11 mouse cellular contexts compared by ENCODE assay signal in the genomic region with DNA sequence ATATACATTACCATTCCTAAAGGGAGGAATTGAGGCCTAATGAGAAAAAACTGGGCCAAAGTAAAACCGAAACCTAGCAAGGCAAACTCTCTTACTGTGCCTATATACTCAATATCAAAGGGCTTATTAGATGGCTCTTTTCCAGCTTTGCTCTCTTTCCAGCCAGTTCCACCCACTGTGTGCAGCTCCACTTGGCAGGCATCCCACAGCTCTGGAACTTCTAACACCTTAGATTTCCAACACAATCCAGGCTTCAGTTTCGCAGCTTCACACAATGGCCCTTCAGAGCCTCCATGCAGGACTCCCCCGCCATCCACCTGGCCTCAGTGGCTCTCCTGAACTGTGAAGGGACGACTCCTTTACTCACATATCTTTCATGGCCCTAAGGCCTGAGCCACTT. TPM values are rescaled to one million over a fixed set of nuclear protein-coding genes. Genes with fewer than 3 reads are reported as not detected.
DNase-seq lines count a peak whose midpoint lies in the region; ATAC-seq and TF ChIP-seq lines count a peak whose summit lies in the region.
"Had no signal": no experiment of that assay in that cellular context is flagged by ENCODE, and none has a peak within 500 bp of the region (broad histone marks: within the 10 kb centered on the region; RNA-seq: fewer than 3 reads in every experiment).

No protein-coding gene starts in this region.

- H3K4me2 ChIP-seq in forebrain, embryonic 14.5 days (ENCODE audit: low read length): no peak overlapping the region
- no peak overlapping the region for H3K4me2 ChIP-seq in forebrain, postnatal 0 days (ENCODE audit: low read depth)
- no peak overlapping the region for H3K4me2 ChIP-seq in limb, embryonic 13.5 days (replicated peaks)
- H3K4me2 ChIP-seq: kidney, embryonic 15.5 days had no signal

- no peaks in the 10 kb centered on the region for H3K9me3 ChIP-seq in forebrain, embryonic 14.5 days (replicated peaks; ENCODE audit: control insufficient read depth, low read length)
- no peaks in the 10 kb centered on the region for H3K9me3 ChIP-seq in forebrain, postnatal 0 days (ENCODE audit: low read length)
- H3K9me3 ChIP-seq in limb, embryonic 13.5 days: no peaks in the 10 kb centered on the region
- no peaks in the 10 kb centered on the region for H3K9me3 ChIP-seq in limb, embryonic 10.5 days (replicated peaks)
- H3K9me3 ChIP-seq: kidney, embryonic 15.5 days had no signal

- H3K4me3 ChIP-seq in forebrain, embryonic 14.5 days (ENCODE audit: low read depth, low read length): no peak overlapping the region
- H3K4me3 ChIP-seq in forebrain, postnatal 0 days (ENCODE audit: low read depth, low read length): no peak overlapping the region
- no peak overlapping the region for H3K4me3 ChIP-seq in limb, embryonic 13.5 days
- no peak overlapping the region for H3K4me3 ChIP-seq in limb, embryonic 10.5 days
- H3K4me3 ChIP-seq: kidney, embryonic 15.5 days had no signal

- no peak for TF ChIP-seq CTCF in forebrain, postnatal 0 days (IDR thresholded peaks at IDR 0.05; ENCODE audit: low read depth)

- 60% methylated on average over 4 of the region's 4 CpGs for WGBS in forebrain, embryonic 14.5 days
- WGBS in forebrain, postnatal 0 days: 48% methylated on average over 4 of the region's 4 CpGs
- 47% methylated on average over 4 of the region's 4 CpGs for WGBS in limb, embryonic 13.5 days
- 87% methylated on average over 4 of the region's 4 CpGs for WGBS in limb, embryonic 10.5 days

- no peaks in the 10 kb centered on the region for H3K36me3 ChIP-seq in forebrain, embryonic 14.5 days (ENCODE audit: control insufficient read depth, insufficient read depth, low read length)
- no peaks in the 10 kb centered on the region for H3K36me3 ChIP-seq in forebrain, postnatal 0 days (ENCODE audit: insufficient read depth)
- H3K36me3 ChIP-seq in limb, embryonic 13.5 days: no peaks in the 10 kb centered on the region
- no peaks in the 10 kb centered on the region for H3K36me3 ChIP-seq in limb, embryonic 10.5 days
- H3K36me3 ChIP-seq: kidney, embryonic 15.5 days had no signal

- ATAC-seq in forebrain, embryonic 14.5 days: no peak
- no peak for ATAC-seq in forebrain, postnatal 0 days
- peak; percentile 70 for ATAC-seq in limb, embryonic 13.5 days (ENCODE audit: low FRiP score, low read depth)

- DNase-seq in forebrain, embryonic 14.5 days (ENCODE audit: low spot score): peak; percentile 48
- DNase-seq in forebrain, postnatal 0 days: no peak
- no peak for DNase-seq in limb, embryonic 10.5 days (ENCODE audit: low spot score)
- peak; percentile 51 for DNase-seq in MN1 (ENCODE audit: low spot score)
- DNase-seq in cerebellum, postnatal 10 days: peak; percentile 66 to 78
- no peak for DNase-seq in B cell, adult 2 months
- DNase-seq in kidney, postnatal 36 days: no peak
- DNase-seq: gastrocnemius, postnatal 10 days; thymus, postnatal 4 days had no signal

- H3K4me1 ChIP-seq in forebrain, embryonic 14.5 days (ENCODE audit: control insufficient read depth, insufficient read depth, low read length): peaks cover 7% of the 10 kb centered on the region; the same call in 1 of the 2 replicates
- 0 out of 2 replicates have a peak, but pooled peaks cover 5% of the 10 kb centered on the region for H3K4me1 ChIP-seq in forebrain, postnatal 0 days (ENCODE audit: insufficient read depth)
- H3K4me1 ChIP-seq in limb, embryonic 13.5 days: peaks cover 19% of the 10 kb centered on the region
- peaks cover 11% of the 10 kb centered on the region for H3K4me1 ChIP-seq in limb, embryonic 10.5 days

- H3K27me3 ChIP-seq in forebrain, embryonic 14.5 days (replicated peaks; ENCODE audit: control insufficient read depth, insufficient read depth, low read length): no peaks in the 10 kb centered on the region
- no peaks in the 10 kb centered on the region for H3K27me3 ChIP-seq in forebrain, postnatal 0 days (ENCODE audit: insufficient read depth, low read length)
- no peaks in the 10 kb centered on the region for H3K27me3 ChIP-seq in limb, embryonic 13.5 days
- no peaks in the 10 kb centered on the region for H3K27me3 ChIP-seq in limb, embryonic 10.5 days (ENCODE audit: low read depth, poor library complexity, severe bottlenecking)
- H3K27me3 ChIP-seq: kidney, embryonic 15.5 days had no signal

- H3K27ac ChIP-seq in forebrain, embryonic 14.5 days (ENCODE audit: low read depth, low read length): no peak overlapping the region
- H3K27ac ChIP-seq in forebrain, postnatal 0 days (ENCODE audit: low read depth, low read length): no peak overlapping the region
- H3K27ac ChIP-seq in limb, embryonic 13.5 days: peak overlapping the region; percentile 53; the same call in 1 of the 2 replicates
- H3K27ac ChIP-seq in limb, embryonic 10.5 days: no peak overlapping the region
- H3K27ac ChIP-seq: kidney, embryonic 15.5 days had no signal

- H3K9ac ChIP-seq in forebrain, embryonic 14.5 days (ENCODE audit: low read length): no peak overlapping the region
- no peak overlapping the region for H3K9ac ChIP-seq in forebrain, postnatal 0 days
- no peak overlapping the region for H3K9ac ChIP-seq in limb, embryonic 13.5 days
- H3K9ac ChIP-seq: kidney, embryonic 15.5 days had no signal

RNA-seq across cellular contexts. Expression of gene Chid1, which starts 5.0 kb away (rescaled TPM):
- polyA plus RNA-seq in forebrain, embryonic 14.5 days (2014; fragmentation: Nextera tagmentation; extraction: Ambion mirVana): 32.7 and 37.1 TPM in 2 replicates
- total RNA-seq in forebrain, postnatal 0 days (2014; rRNA removed): 40.5 and 42.0 TPM in 2 replicates
- polyA plus RNA-seq in forebrain, postnatal 0 days (2015; fragmentation: Nextera tagmentation; extraction: Ambion mirVana): 38.9 and 42.0 TPM in 2 replicates
- polyA plus RNA-seq in limb, embryonic 13.5 days (2015; fragmentation: Nextera tagmentation; extraction: Ambion mirVana): 42.9 and 43.5 TPM in 2 replicates
- polyA plus RNA-seq in limb, embryonic 10.5 days (2016; fragmentation: Nextera tagmentation; extraction: Ambion mirVana): 26.7 and 27.3 TPM in 2 replicates

RNA-seq across cellular contexts. Expression of gene Ap2a2, which starts 17.3 kb away (rescaled TPM):
- 72.4 and 83.6 TPM in 2 replicates for polyA plus RNA-seq in forebrain, embryonic 14.5 days (2014; fragmentation: Nextera tagmentation; extraction: Ambion mirVana)
- total RNA-seq in forebrain, postnatal 0 days (2014; rRNA removed): 154 and 187 TPM in 2 replicates
- polyA plus RNA-seq in forebrain, postnatal 0 days (2015; fragmentation: Nextera tagmentation; extraction: Ambion mirVana): 91.5 and 112 TPM in 2 replicates
- 86.6 and 93.4 TPM in 2 replicates for polyA plus RNA-seq in limb, embryonic 13.5 days (2015; fragmentation: Nextera tagmentation; extraction: Ambion mirVana)
- 84.6 and 92.5 TPM in 2 replicates for polyA plus RNA-seq in limb, embryonic 10.5 days (2016; fragmentation: Nextera tagmentation; extraction: Ambion mirVana)

Comparison
In these comparisons a context has a peak if more than half of its experiments do, and no peak if none do; other contexts are left out.
1. DNase-seq: peak in forebrain, embryonic 14.5 days (single experiment), MN1 (single experiment) and cerebellum, postnatal 10 days (2 of 2); none in forebrain, postnatal 0 days (single experiment), limb, embryonic 10.5 days (single experiment), B cell, adult 2 months (0 of 2) and kidney, postnatal 36 days (0 of 2).